Mouse (Mus musculus) cerebellum, adult (tissue): ENCODE measurements around the gene Fxyd6.

Experiments used
- ATAC-seq: cut with Nextera tagmentation; 2 replicates; pipeline ENCODE4 v1.9.2; 2017; ENCODE audit warnings: mild to moderate bottlenecking, moderate library complexity, mixed read lengths; ENCODE audit not compliant: insufficient number of reproducible peaks, low FRiP score, low TSS enrichment

Gene Fxyd6

GRCm38 (mm10) chr9:45410614-45411013 is 40.6 kb downstream of the Fxyd6 start:
- ATAC-seq: no peak

DNA sequence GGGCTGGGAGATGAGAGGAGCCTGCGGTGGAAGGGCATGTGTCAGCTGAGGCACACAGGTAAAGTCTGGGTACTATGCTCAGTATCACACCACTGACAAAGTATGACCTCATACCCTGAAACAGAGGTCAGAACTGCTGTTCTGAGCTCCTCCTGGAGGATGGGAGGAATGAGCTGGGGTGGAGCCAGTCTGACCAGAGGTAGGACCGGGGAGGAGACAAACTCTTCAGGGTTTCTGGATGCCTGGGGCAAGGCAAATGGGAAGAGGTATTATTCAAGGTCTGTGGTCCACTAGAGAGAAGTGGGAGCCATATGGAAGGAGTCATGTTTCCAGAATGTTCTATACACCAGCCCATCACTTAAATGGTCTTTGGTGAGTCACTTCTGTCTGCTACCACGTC is 41.1 kb downstream of the Fxyd6 start:
- ATAC-seq: no peak

GRCm38 (mm10) chr9:45411803-45412202 is 41.8 kb downstream of the Fxyd6 start:
- ATAC-seq: 0 out of 2 replicates have a peak, but pooled peaks have one; percentile 18

GRCm38 (mm10) chr9:45412287-45412686 is 42.3 kb downstream of the Fxyd6 start:
- ATAC-seq: no peak

DNA sequence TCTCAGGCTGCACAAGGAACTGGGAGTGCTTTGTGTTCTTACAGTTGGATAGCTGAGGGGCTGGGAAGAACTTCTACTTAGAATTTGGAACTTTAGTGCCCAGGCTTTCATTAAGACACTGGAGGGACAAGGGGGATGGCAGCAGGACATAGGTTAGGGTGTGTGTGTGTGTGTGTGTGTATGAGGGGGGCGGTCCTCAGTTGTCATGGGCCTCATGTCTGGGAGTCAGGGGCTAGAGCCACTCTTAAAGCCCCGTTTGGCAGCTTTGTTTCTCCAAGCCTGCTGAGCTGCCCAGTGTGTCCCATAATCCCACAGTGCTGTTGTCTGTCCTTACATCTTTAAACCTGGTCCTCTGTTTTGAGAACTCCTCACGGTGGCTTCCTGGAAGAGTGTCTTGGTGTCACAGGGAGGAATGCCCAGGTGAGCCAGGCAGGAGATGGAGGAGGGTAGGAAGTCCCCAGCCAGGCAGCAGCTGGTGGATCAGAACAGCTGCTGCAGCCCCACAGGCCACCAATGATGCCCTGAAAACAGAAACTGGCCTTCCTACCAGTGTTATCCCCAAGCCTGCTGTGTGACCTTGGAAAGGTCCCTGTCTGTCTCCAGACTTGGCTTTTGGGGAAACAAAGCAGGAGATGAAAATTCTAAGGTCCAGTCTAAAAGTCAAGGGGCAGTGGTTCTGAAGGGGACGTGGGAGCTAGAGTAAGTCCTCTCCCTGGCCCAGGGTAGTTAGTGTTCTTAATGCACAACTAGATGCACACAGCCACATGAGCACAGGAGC is 42.9 kb downstream of the Fxyd6 start:
- ATAC-seq: no peak

DNA sequence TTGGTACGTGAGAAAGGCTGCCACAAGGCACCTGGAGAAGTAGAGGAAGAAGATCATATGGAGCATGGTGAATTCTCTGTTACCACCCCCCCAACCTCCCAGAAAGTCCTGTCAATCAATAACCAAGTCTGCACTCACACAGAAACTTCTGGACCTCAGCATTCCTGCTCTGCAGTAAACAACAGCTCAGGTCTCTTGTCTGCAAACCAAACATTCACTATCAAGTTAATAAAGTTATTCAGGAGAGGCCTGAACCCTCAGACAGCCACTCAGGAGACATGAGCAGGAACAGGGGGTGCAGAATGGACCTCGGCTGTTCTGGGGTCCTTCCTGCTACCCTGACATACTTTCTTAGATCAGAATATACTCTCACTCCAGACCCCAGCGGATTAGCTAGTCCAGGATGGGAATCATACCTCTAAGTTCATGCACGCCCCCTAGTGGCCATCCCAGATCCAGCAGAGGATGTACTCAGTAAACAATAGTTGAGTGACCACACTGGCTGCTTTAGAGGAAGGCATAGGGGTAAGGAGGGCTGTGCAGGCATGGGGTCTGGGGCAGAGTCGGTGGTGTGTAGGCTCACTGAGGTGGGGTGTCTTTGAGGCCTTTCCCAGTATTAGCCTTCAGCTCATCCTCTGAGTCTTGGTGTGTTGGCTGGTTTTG is 43.6 kb downstream of the Fxyd6 start:
- ATAC-seq: no peak

- no peak for ATAC-seq
These were observed 45.9 kb downstream of the Fxyd6 start for GRCm38 (mm10) chr9:45415912-45416311.

- no peak for ATAC-seq
These were observed 47.3 kb downstream of the Fxyd6 start for GRCm38 (mm10) chr9:45417245-45417644.

DNA sequence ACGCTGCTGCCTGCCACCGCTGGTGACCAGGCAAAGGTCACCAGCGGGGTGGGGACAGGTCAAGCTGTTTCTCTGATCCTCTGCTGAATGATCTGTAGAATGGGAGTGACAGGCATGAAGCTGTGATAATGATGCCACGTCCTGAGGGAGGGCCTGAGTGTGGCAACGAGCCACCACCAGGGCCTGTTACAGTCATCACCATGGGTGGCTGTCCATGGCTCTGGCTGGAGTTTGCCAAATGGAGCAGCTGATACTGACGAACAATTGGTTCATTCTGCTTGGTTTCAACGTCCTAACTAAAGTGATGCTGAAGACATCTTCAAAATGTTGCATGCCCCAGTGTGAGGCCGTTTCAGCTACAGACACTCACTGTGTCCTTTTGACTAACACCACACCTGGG is 48.3 kb downstream of the Fxyd6 start:
- ATAC-seq: no peak

GRCm38 (mm10) chr9:45421209-45421608 is 51.2 kb downstream of the Fxyd6 start:
- ATAC-seq: no peak

- ATAC-seq: 0 out of 2 replicates have a peak, but pooled peaks have one; percentile 28
These were observed 52.8 kb downstream of the Fxyd6 start for GRCm38 (mm10) chr9:45422761-45423298.

GRCm38 (mm10) chr9:45426456-45426855 is 56.5 kb downstream of the Fxyd6 start, which contains the start of gene Dscaml1:
Dscaml1 (plus strand) TSS chr9:45426628.
- peak; percentile 47 for ATAC-seq

- no peak for ATAC-seq
These were observed 59.4 kb downstream of the Fxyd6 start for GRCm38 (mm10) chr9:45429392-45429791.

DNA sequence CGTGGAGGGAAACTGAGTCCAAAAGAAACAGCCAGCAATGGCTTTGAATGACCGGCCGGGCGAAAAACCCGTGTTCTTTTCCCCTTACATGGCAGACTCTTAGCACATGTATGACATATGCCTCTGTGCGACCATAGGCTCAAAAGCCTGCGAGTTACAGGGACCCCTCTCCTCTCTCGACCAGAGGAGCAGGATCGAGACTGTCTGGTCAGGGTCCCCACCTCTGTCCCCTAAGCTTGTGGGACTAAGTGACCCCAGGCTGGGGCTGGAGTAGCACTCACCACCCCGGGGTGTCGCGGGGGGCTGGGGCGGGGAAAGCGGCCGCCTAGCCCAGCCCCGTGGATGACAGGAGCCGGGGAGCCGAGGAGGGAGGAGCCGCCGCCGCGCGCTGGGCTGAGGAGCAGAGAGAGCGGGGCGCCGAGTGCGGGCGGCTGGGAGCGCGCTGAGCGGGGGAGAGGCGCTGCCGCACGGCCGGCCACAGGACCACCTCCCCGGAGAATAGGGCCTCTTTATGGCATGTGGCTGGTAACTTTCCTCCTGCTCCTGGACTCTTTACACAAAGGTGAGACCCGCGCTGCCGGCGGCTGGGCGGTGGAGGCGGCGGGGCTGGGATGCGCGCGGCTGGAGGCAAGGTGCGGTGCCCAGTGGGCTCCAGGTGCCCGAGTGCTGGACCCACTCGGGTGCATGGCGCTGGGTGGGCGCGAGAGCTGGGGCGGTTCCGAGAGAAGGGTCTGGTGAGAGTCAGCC is 60.1 kb downstream of the Fxyd6 start:
- 0 out of 2 replicates have a peak, but pooled peaks have one; percentile 33 for ATAC-seq

GRCm38 (mm10) chr9:45430698-45430959 is 60.6 kb downstream of the Fxyd6 start:
- no peak for ATAC-seq

- ATAC-seq: 0 out of 2 replicates have a peak, but pooled peaks have one; percentile 5
These were observed 61.2 kb downstream of the Fxyd6 start for GRCm38 (mm10) chr9:45431150-45431549.

GRCm38 (mm10) chr9:45432639-45433038 is 62.7 kb downstream of the Fxyd6 start:
- no peak for ATAC-seq

GRCm38 (mm10) chr9:45433119-45433518 is 63.1 kb downstream of the Fxyd6 start:
- ATAC-seq: no peak

GRCm38 (mm10) chr9:45434171-45434570 is 64.2 kb downstream of the Fxyd6 start:
- ATAC-seq: no peak

DNA sequence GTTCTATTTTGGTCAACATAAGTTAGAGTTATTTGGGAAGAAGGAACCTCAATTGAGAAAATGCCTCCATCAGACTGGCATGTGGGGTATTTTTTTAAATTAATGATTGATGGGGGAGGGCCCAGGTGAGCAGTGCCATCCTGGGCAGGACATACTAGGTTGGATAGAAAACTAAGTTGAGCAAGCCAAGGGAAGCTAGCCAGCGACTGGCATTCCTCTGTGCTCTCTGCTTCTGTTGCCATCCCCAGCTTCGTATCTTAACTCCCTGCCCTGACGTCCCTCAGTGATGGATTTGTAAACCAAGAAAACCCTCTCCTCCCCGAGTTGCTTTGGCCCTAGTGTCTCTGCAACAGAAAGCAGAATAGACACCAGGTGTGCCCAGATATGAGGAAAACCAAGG is 69.0 kb downstream of the Fxyd6 start:
- no peak for ATAC-seq
